Mouse (Mus musculus): ENCODE measurements around the gene Tmem184a. TPM values are rescaled to one million over a fixed set of nuclear protein-coding genes. Genes with fewer than 3 reads are reported as not detected.

The Tmem184a gene
- polyA plus RNA-seq, 1 experiment from 2014 or later = 72.0 TPM

- Histone ChIP-seq H3K36me3 (ENCODE audit: control insufficient read depth, insufficient read depth, low read length) (no peaks in the 10 kb centered on the region), H3K4me1 (replicated peaks; ENCODE audit: control insufficient read depth, insufficient read depth) (no peaks in the 10 kb centered on the region), H3K27me3 (ENCODE audit: control insufficient read depth, insufficient read depth, low read length) (no peaks in the 10 kb centered on the region), H3K9ac (ENCODE audit: low read length) (no peak overlapping the region), H3K27ac (replicated peaks) (no peak overlapping the region), H3K9me3 (ENCODE audit: control insufficient read depth, low read length) (no peaks in the 10 kb centered on the region), H3K4me2 (replicated peaks; ENCODE audit: low read depth) (no peak overlapping the region), H3K4me3 (ENCODE audit: low read depth, low read length) (no peak overlapping the region)
- DNase-seq (ENCODE audit: low spot score) = peak; percentile 77
- WGBS = 17% methylated on average over 2 of the region's 2 CpGs
- ATAC-seq (ENCODE audit: low FRiP score, low TSS enrichment) = 0 out of 2 replicates have a peak, but pooled peaks have one; percentile 6
- TF ChIP-seq EP300 (optimal IDR thresholded peaks at IDR 0.05) (no peak), CTCF (IDR thresholded peaks at IDR 0.05; ENCODE audit: low read depth) (peak; percentile 70)
Observed at GRCm38 (mm10) chr5:139838476-139838892, 18.8 kb upstream of the Tmem184a start.

GRCm38 (mm10) chr5:139835706-139836105 lies 16.0 kb upstream of the Tmem184a start:
- no peak for DNase-seq (ENCODE audit: low spot score)
- Histone ChIP-seq H3K4me3 (ENCODE audit: low read depth, low read length) (no peak overlapping the region), H3K4me1 (replicated peaks; ENCODE audit: control insufficient read depth, insufficient read depth) (no peaks in the 10 kb centered on the region), H3K36me3 (ENCODE audit: control insufficient read depth, insufficient read depth, low read length) (no peaks in the 10 kb centered on the region), H3K27ac (replicated peaks) (no peak overlapping the region), H3K9ac (ENCODE audit: low read length) (no peak overlapping the region), H3K4me2 (replicated peaks; ENCODE audit: low read depth) (no peak overlapping the region), H3K9me3 (ENCODE audit: control insufficient read depth, low read length) (no peaks in the 10 kb centered on the region), H3K27me3 (ENCODE audit: control insufficient read depth, insufficient read depth, low read length) (no peaks in the 10 kb centered on the region)
- 76% methylated on average over 7 of the region's 7 CpGs for WGBS
- ATAC-seq (ENCODE audit: low FRiP score, low TSS enrichment) = no peak
- TF ChIP-seq CTCF (IDR thresholded peaks at IDR 0.05; ENCODE audit: low read depth) = no peak
- TF ChIP-seq EP300 (optimal IDR thresholded peaks at IDR 0.05) = no peak

GRCm38 (mm10) chr5:139832125-139832524 lies 12.4 kb upstream of the Tmem184a start:
- H3K4me2 ChIP-seq (replicated peaks; ENCODE audit: low read depth) = no peak overlapping the region
- DNase-seq (ENCODE audit: low spot score) = no peak
- no peaks in the 10 kb centered on the region for H3K4me1 ChIP-seq (replicated peaks; ENCODE audit: control insufficient read depth, insufficient read depth)
- no peaks in the 10 kb centered on the region for H3K36me3 ChIP-seq (ENCODE audit: control insufficient read depth, insufficient read depth, low read length)
- no peak for ATAC-seq (ENCODE audit: low FRiP score, low TSS enrichment)
- no peak overlapping the region for H3K27ac ChIP-seq (replicated peaks)
- TF ChIP-seq CTCF (IDR thresholded peaks at IDR 0.05; ENCODE audit: low read depth) (no peak), EP300 (optimal IDR thresholded peaks at IDR 0.05) (no peak)
- H3K9me3 ChIP-seq (ENCODE audit: control insufficient read depth, low read length) = no peaks in the 10 kb centered on the region
- H3K9ac ChIP-seq (ENCODE audit: low read length) = no peak overlapping the region
- H3K4me3 ChIP-seq (ENCODE audit: low read depth, low read length) = no peak overlapping the region
- H3K27me3 ChIP-seq (ENCODE audit: control insufficient read depth, insufficient read depth, low read length) = no peaks in the 10 kb centered on the region
- WGBS = 60% methylated on average over 7 of the region's 7 CpGs

GRCm38 (mm10) chr5:139830734-139831133 lies 11.0 kb upstream of the Tmem184a start:
- no peak overlapping the region for H3K4me2 ChIP-seq (replicated peaks; ENCODE audit: low read depth)
- ATAC-seq (ENCODE audit: low FRiP score, low TSS enrichment) = no peak
- WGBS = 83% methylated on average over 3 of the region's 3 CpGs
- H3K9ac ChIP-seq (ENCODE audit: low read length) = no peak overlapping the region
- H3K9me3 ChIP-seq (ENCODE audit: control insufficient read depth, low read length) = no peaks in the 10 kb centered on the region
- H3K36me3 ChIP-seq (ENCODE audit: control insufficient read depth, insufficient read depth, low read length) = no peaks in the 10 kb centered on the region
- DNase-seq (ENCODE audit: low spot score) = no peak
- no peak overlapping the region for H3K4me3 ChIP-seq (ENCODE audit: low read depth, low read length)
- H3K27me3 ChIP-seq (ENCODE audit: control insufficient read depth, insufficient read depth, low read length) = no peaks in the 10 kb centered on the region
- no peak for TF ChIP-seq CTCF (IDR thresholded peaks at IDR 0.05; ENCODE audit: low read depth)
- no peak for TF ChIP-seq EP300 (optimal IDR thresholded peaks at IDR 0.05)
- peaks cover 1% of the 10 kb centered on the region for H3K4me1 ChIP-seq (replicated peaks; ENCODE audit: control insufficient read depth, insufficient read depth)
- no peak overlapping the region for H3K27ac ChIP-seq (replicated peaks)

GRCm38 (mm10) chr5:139829384-139829783 lies 9.7 kb upstream of the Tmem184a start:
- H3K4me2 ChIP-seq (replicated peaks; ENCODE audit: low read depth) = no peak overlapping the region
- no peak for DNase-seq (ENCODE audit: low spot score)
- H3K9me3 ChIP-seq (ENCODE audit: control insufficient read depth, low read length) = no peaks in the 10 kb centered on the region
- H3K27me3 ChIP-seq (ENCODE audit: control insufficient read depth, insufficient read depth, low read length) = no peaks in the 10 kb centered on the region
- H3K27ac ChIP-seq (replicated peaks) = no peak overlapping the region
- no peak overlapping the region for H3K4me3 ChIP-seq (ENCODE audit: low read depth, low read length)
- H3K36me3 ChIP-seq (ENCODE audit: control insufficient read depth, insufficient read depth, low read length) = no peaks in the 10 kb centered on the region
- no peak for ATAC-seq (ENCODE audit: low FRiP score, low TSS enrichment)
- peaks cover 3% of the 10 kb centered on the region for H3K4me1 ChIP-seq (replicated peaks; ENCODE audit: control insufficient read depth, insufficient read depth)
- TF ChIP-seq CTCF (IDR thresholded peaks at IDR 0.05; ENCODE audit: low read depth) = no peak
- no peak for TF ChIP-seq EP300 (optimal IDR thresholded peaks at IDR 0.05)
- 76% methylated on average over 13 of the region's 13 CpGs for WGBS
- no peak overlapping the region for H3K9ac ChIP-seq (ENCODE audit: low read length)

- H3K27me3 ChIP-seq (ENCODE audit: control insufficient read depth, insufficient read depth, low read length) = no peaks in the 10 kb centered on the region
- H3K4me1 ChIP-seq (replicated peaks; ENCODE audit: control insufficient read depth, insufficient read depth) = peaks cover 3% of the 10 kb centered on the region
- peak; percentile 62 for TF ChIP-seq CTCF (IDR thresholded peaks at IDR 0.05; ENCODE audit: low read depth)
- no peak for TF ChIP-seq EP300 (optimal IDR thresholded peaks at IDR 0.05)
- H3K4me3 ChIP-seq (ENCODE audit: low read depth, low read length) = no peak overlapping the region
- no peak overlapping the region for H3K4me2 ChIP-seq (replicated peaks; ENCODE audit: low read depth)
- no peak overlapping the region for H3K27ac ChIP-seq (replicated peaks)
- ATAC-seq (ENCODE audit: low FRiP score, low TSS enrichment) = no peak
- H3K9me3 ChIP-seq (ENCODE audit: control insufficient read depth, low read length) = no peaks in the 10 kb centered on the region
- H3K36me3 ChIP-seq (ENCODE audit: control insufficient read depth, insufficient read depth, low read length) = peaks cover 5% of the 10 kb centered on the region; the same call in 1 of the 2 replicates
- no peak overlapping the region for H3K9ac ChIP-seq (ENCODE audit: low read length)
- 92% methylated on average over 1 of the region's 1 CpGs for WGBS
- DNase-seq (ENCODE audit: low spot score) = no peak
Observed at GRCm38 (mm10) chr5:139827593-139827992, 7.9 kb upstream of the Tmem184a start.
